Mouse (Mus musculus) ES-Bruce4 (cell line): Measurements from ENCODE around the gene Senp1.

Source experiments
- EP300 ChIP-seq: IDR thresholded peaks from 2 replicates; pipeline ENCODE4 v1.6.1; 2011; ENCODE audit warnings: low read depth, low read length; ENCODE audit not compliant: insufficient read depth
- POLR2A ChIP-seq: IDR thresholded peaks from one replicate; pipeline ENCODE4 v1.8.1; 2011; ENCODE audit warnings: low read length; ENCODE audit not compliant: insufficient read depth

GRCm38 (mm10) chr15:98120831-98121230, 27.3 kb upstream of the Senp1 start:
- TF ChIP-seq EP300 (no peak), POLR2A (no peak)
